Mouse (Mus musculus): ENCODE measurements around the gene Pax6. TPM values are rescaled to one million over a fixed set of nuclear protein-coding genes. Genes with fewer than 3 reads are reported as not detected.

The Pax6 gene
- polyA plus RNA-seq, 1 experiment = 0.35 TPM

DNA sequence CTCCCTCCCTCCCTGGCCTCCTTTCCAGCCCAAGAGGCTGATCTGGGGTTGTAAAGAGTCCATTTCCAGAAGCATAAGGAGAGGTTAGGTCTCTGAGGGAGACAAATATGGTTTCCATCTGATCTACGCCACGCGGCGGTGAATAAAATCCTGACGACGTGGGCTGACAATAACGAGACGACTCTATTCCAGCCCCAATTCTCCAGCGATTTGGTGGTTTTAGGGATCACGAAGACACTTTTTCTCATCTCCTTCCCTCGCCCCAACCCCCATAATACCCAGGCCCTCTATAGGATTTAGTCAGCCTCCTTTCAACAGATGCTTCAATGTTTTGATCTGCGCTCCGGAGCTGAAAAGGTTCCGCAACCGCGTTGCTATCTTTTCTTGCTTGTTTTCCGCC lies 19.3 kb downstream of the Pax6 start:
- Histone ChIP-seq H3K79me3 (ENCODE audit: low read depth) (no peaks in the 10 kb centered on the region), H3K27me3 (ENCODE audit: control insufficient read depth, insufficient read depth, insufficient read length) (no peaks in the 10 kb centered on the region), H3K79me2 (ENCODE audit: control insufficient read depth, insufficient read depth) (no peaks in the 10 kb centered on the region), H3K4me3 (ENCODE audit: insufficient read depth, poor library complexity, severe bottlenecking) (no peak overlapping the region), H3K36me3 (ENCODE audit: control insufficient read depth, insufficient read depth) (no peaks in the 10 kb centered on the region), H3ac (ENCODE audit: control insufficient read depth, insufficient read length, low read depth) (no peak overlapping the region)
- no peak for TF ChIP-seq MAX (IDR thresholded peaks at IDR 0.05)

GRCm38 (mm10) chr2:105688436-105689303 lies 20.0 kb downstream of the Pax6 start:
- Histone ChIP-seq H3K79me3 (ENCODE audit: low read depth) (no peaks in the 10 kb centered on the region), H3ac (ENCODE audit: control insufficient read depth, insufficient read length, low read depth) (no peak overlapping the region), H3K27me3 (ENCODE audit: control insufficient read depth, insufficient read depth, insufficient read length) (no peaks in the 10 kb centered on the region), H3K36me3 (ENCODE audit: control insufficient read depth, insufficient read depth) (no peaks in the 10 kb centered on the region), H3K4me3 (ENCODE audit: insufficient read depth, poor library complexity, severe bottlenecking) (no peak overlapping the region), H3K79me2 (ENCODE audit: control insufficient read depth, insufficient read depth) (no peaks in the 10 kb centered on the region)
- no peak for TF ChIP-seq CTCF (IDR thresholded peaks at IDR 0.05; ENCODE audit: control insufficient read depth, insufficient read depth, insufficient read length)
- no peak for TF ChIP-seq FOSL1 (IDR thresholded peaks at IDR 0.05; ENCODE audit: insufficient read depth, low read length, poor library complexity, severe bottlenecking)
- TF ChIP-seq USF1 (IDR thresholded peaks at IDR 0.05; ENCODE audit: low read depth) = no peak
- TF ChIP-seq MYOG (IDR thresholded peaks at IDR 0.05; ENCODE audit: control insufficient read depth, extremely low read depth, insufficient read length) = no peak
- TF ChIP-seq MAX (IDR thresholded peaks at IDR 0.05) = no peak
- no peak for TF ChIP-seq MYOD1 (IDR thresholded peaks at IDR 0.05; ENCODE audit: control insufficient read depth, insufficient read length, low read depth)
- TF ChIP-seq CEBPB (IDR thresholded peaks at IDR 0.05; ENCODE audit: low read depth) = no peak

- Histone ChIP-seq H3K79me3 (ENCODE audit: low read depth) (no peaks in the 10 kb centered on the region), H3K27me3 (ENCODE audit: control insufficient read depth, insufficient read depth, insufficient read length) (no peaks in the 10 kb centered on the region), H3ac (ENCODE audit: control insufficient read depth, insufficient read length, low read depth) (no peak overlapping the region), H3K79me2 (ENCODE audit: control insufficient read depth, insufficient read depth) (no peaks in the 10 kb centered on the region), H3K36me3 (ENCODE audit: control insufficient read depth, insufficient read depth) (no peaks in the 10 kb centered on the region), H3K4me3 (ENCODE audit: insufficient read depth, poor library complexity, severe bottlenecking) (no peak overlapping the region)
- TF ChIP-seq CTCF (IDR thresholded peaks at IDR 0.05; ENCODE audit: control insufficient read depth, insufficient read depth, insufficient read length) = no peak
Observed at GRCm38 (mm10) chr2:105689304-105689770, 20.6 kb downstream of the Pax6 start.

DNA sequence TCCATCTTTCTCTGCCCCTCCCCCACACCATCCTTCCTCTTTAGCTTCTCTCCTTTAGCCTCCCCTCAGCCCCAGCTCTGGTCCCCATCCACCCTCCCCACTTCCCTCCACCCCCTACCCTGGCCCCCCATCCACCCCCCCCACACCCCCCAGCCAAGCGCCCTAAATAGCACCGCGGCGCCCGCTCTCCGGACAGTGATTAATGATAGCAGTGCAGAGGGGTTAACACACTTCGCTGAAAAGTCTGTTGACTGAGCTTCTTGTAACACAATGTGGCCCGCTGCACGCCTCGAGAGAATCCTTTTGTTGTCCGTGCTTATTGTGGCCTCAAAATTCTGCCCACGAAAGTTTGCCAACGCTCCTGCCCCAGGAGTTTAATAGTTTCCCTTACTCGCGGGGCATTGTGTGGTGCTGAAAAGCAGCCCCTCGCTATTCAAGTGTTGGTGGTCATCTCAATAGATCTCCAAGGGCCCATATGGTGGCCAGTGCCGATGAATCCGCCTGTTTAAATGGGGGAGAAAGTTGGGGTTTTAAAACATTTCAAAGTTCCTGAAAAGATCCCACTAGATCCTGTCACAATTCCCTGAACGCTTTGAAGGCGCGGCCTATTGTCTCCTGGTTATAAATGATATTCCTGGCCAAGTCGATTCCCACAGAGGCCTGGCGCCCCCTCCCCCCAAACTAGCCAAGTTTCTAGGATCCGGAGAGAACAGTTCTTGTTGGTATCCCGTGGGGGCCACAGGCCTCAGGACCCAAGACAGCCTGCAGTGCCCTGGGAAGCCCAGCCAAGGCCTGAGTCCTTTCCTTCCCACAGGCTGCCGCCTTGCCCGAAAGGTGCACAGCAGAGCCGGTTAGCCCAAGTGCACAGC lies 21.3 kb downstream of the Pax6 start:
- no peaks in the 10 kb centered on the region for H3K27me3 ChIP-seq (ENCODE audit: control insufficient read depth, insufficient read depth, insufficient read length)
- H3K79me3 ChIP-seq (ENCODE audit: low read depth) = no peaks in the 10 kb centered on the region
- no peak for TF ChIP-seq CTCF (IDR thresholded peaks at IDR 0.05; ENCODE audit: control insufficient read depth, insufficient read depth, insufficient read length)
- no peak for TF ChIP-seq CEBPB (IDR thresholded peaks at IDR 0.05; ENCODE audit: low read depth)
- no peak for TF ChIP-seq FOSL1 (IDR thresholded peaks at IDR 0.05; ENCODE audit: insufficient read depth, low read length, poor library complexity, severe bottlenecking)
- TF ChIP-seq MYOG (IDR thresholded peaks at IDR 0.05; ENCODE audit: control insufficient read depth, extremely low read depth, insufficient read length) = no peak
- TF ChIP-seq MAX (IDR thresholded peaks at IDR 0.05) = no peak
- TF ChIP-seq MYOD1 (IDR thresholded peaks at IDR 0.05; ENCODE audit: control insufficient read depth, insufficient read length, low read depth) = no peak
- no peak for TF ChIP-seq USF1 (IDR thresholded peaks at IDR 0.05; ENCODE audit: low read depth)
- H3K36me3 ChIP-seq (ENCODE audit: control insufficient read depth, insufficient read depth) = no peaks in the 10 kb centered on the region
- H3ac ChIP-seq (ENCODE audit: control insufficient read depth, insufficient read length, low read depth) = no peak overlapping the region
- no peak overlapping the region for H3K4me3 ChIP-seq (ENCODE audit: insufficient read depth, poor library complexity, severe bottlenecking)
- H3K79me2 ChIP-seq (ENCODE audit: control insufficient read depth, insufficient read depth) = no peaks in the 10 kb centered on the region

- TF ChIP-seq MYOD1 (IDR thresholded peaks at IDR 0.05; ENCODE audit: control insufficient read depth, insufficient read length, low read depth) = no peak
- TF ChIP-seq MYOG (IDR thresholded peaks at IDR 0.05; ENCODE audit: control insufficient read depth, extremely low read depth, insufficient read length) = no peak
- no peak for TF ChIP-seq FOSL1 (IDR thresholded peaks at IDR 0.05; ENCODE audit: insufficient read depth, low read length, poor library complexity, severe bottlenecking)
- TF ChIP-seq USF1 (IDR thresholded peaks at IDR 0.05; ENCODE audit: low read depth) = no peak
- no peak for TF ChIP-seq CTCF (IDR thresholded peaks at IDR 0.05; ENCODE audit: control insufficient read depth, insufficient read depth, insufficient read length)
- TF ChIP-seq MAX (IDR thresholded peaks at IDR 0.05) = no peak
- no peak for TF ChIP-seq CEBPB (IDR thresholded peaks at IDR 0.05; ENCODE audit: low read depth)
Observed at GRCm38 (mm10) chr2:105691296-105691695, 22.6 kb downstream of the Pax6 start.

More at GRCm38 (mm10) chr2:105691296-105691695, 22.6 kb downstream of the Pax6 start:
- H3K36me3 ChIP-seq (ENCODE audit: control insufficient read depth, insufficient read depth) = no peaks in the 10 kb centered on the region
- no peak overlapping the region for H3K4me3 ChIP-seq (ENCODE audit: insufficient read depth, poor library complexity, severe bottlenecking)
- H3ac ChIP-seq (ENCODE audit: control insufficient read depth, insufficient read length, low read depth) = no peak overlapping the region
- no peaks in the 10 kb centered on the region for H3K27me3 ChIP-seq (ENCODE audit: control insufficient read depth, insufficient read depth, insufficient read length)
- no peaks in the 10 kb centered on the region for H3K79me3 ChIP-seq (ENCODE audit: low read depth)
- H3K79me2 ChIP-seq (ENCODE audit: control insufficient read depth, insufficient read depth) = no peaks in the 10 kb centered on the region

Measured in C2C12 (cell line).